Mouse (Mus musculus): ENCODE measurements around the gene M1ap. TPM values are rescaled to one million over a fixed set of nuclear protein-coding genes. Genes with fewer than 3 reads are reported as not detected.

M1ap gene
- total and polyA plus RNA-seq, 2 experiments = 0.17 TPM; not detected in 1

GRCm38 (mm10) chr6:83070311-83071219 lies 123.9 kb downstream of the M1ap start:
- TF ChIP-seq POLR2A (IDR thresholded peaks at IDR 0.05; ENCODE audit: extremely low read depth, insufficient read depth, low read length) (no peak), CTCF (IDR thresholded peaks at IDR 0.05; ENCODE audit: low read depth, low read length) (no peak)
- WGBS = 5% methylated on average over 56 of the region's 58 CpGs
- Histone ChIP-seq H3K4me3 (ENCODE audit: insufficient read depth, low read depth, low read length) (no peak overlapping the region), H3K27ac (replicated peaks; ENCODE audit: insufficient read depth, low read depth, low read length) (no peak overlapping the region), H3K9ac (ENCODE audit: low read depth, low read length) (no peak overlapping the region), H3K36me3 (ENCODE audit: control insufficient read depth, insufficient read depth, low read length) (no peaks in the 10 kb centered on the region), H3K79me2 (ENCODE audit: control insufficient read depth, insufficient read depth, low read length) (no peaks in the 10 kb centered on the region), H3K27me3 (ENCODE audit: control insufficient read depth, insufficient read depth, low read length) (peaks cover 39% of the 10 kb centered on the region), H3K4me1 (ENCODE audit: control insufficient read depth, insufficient read depth, low read length) (0 out of 2 replicates have a peak, but pooled peaks cover 1% of the 10 kb centered on the region)
- DNase-seq (ENCODE audit: extremely low read depth, low read depth, low spot score) = no peak

GRCm38 (mm10) chr6:83071220-83071619 lies 124.5 kb downstream of the M1ap start:
- TF ChIP-seq CTCF (IDR thresholded peaks at IDR 0.05; ENCODE audit: low read depth, low read length) (no peak), POLR2A (IDR thresholded peaks at IDR 0.05; ENCODE audit: extremely low read depth, insufficient read depth, low read length) (no peak)
- WGBS = 3% methylated on average over 23 of the region's 24 CpGs
- no peaks in the 10 kb centered on the region for H3K79me2 ChIP-seq (ENCODE audit: control insufficient read depth, insufficient read depth, low read length)
- no peak overlapping the region for H3K9ac ChIP-seq (ENCODE audit: low read depth, low read length)
- H3K4me3 ChIP-seq (ENCODE audit: insufficient read depth, low read depth, low read length) = no peak overlapping the region
- H3K27ac ChIP-seq (replicated peaks; ENCODE audit: insufficient read depth, low read depth, low read length) = no peak overlapping the region
- H3K36me3 ChIP-seq (ENCODE audit: control insufficient read depth, insufficient read depth, low read length) = no peaks in the 10 kb centered on the region
- DNase-seq (ENCODE audit: extremely low read depth, low read depth, low spot score) = no peak
- H3K4me1 ChIP-seq (ENCODE audit: control insufficient read depth, insufficient read depth, low read length) = 0 out of 2 replicates have a peak, but pooled peaks cover 1% of the 10 kb centered on the region
- peaks cover 39% of the 10 kb centered on the region for H3K27me3 ChIP-seq (ENCODE audit: control insufficient read depth, insufficient read depth, low read length)

GRCm38 (mm10) chr6:83074979-83075378 lies 128.3 kb downstream of the M1ap start:
- Histone ChIP-seq H3K4me3 (ENCODE audit: insufficient read depth, low read depth, low read length) (no peak overlapping the region), H3K79me2 (ENCODE audit: control insufficient read depth, insufficient read depth, low read length) (no peaks in the 10 kb centered on the region), H3K9ac (ENCODE audit: low read depth, low read length) (no peak overlapping the region), H3K27ac (replicated peaks; ENCODE audit: insufficient read depth, low read depth, low read length) (no peak overlapping the region), H3K4me1 (ENCODE audit: control insufficient read depth, insufficient read depth, low read length) (peaks cover 9% of the 10 kb centered on the region), H3K36me3 (ENCODE audit: control insufficient read depth, insufficient read depth, low read length) (no peaks in the 10 kb centered on the region), H3K27me3 (ENCODE audit: control insufficient read depth, insufficient read depth, low read length) (peaks cover 23% of the 10 kb centered on the region)
- WGBS = 26% methylated on average over 2 of the region's 2 CpGs
- TF ChIP-seq CTCF (IDR thresholded peaks at IDR 0.05; ENCODE audit: low read depth, low read length) (no peak), POLR2A (IDR thresholded peaks at IDR 0.05; ENCODE audit: extremely low read depth, insufficient read depth, low read length) (no peak)
- DNase-seq (ENCODE audit: extremely low read depth, low read depth, low spot score) = peak; percentile 38

- Histone ChIP-seq H3K4me3 (ENCODE audit: insufficient read depth, low read depth, low read length) (peak within 1 kb of the TSS; percentile 75), H3K36me3 (ENCODE audit: control insufficient read depth, insufficient read depth, low read length) (peaks cover 4% of the 10 kb centered on the region; the same call in 1 of the 2 replicates)
- TF ChIP-seq CTCF (IDR thresholded peaks at IDR 0.05; ENCODE audit: low read depth, low read length) (no peak), POLR2A (IDR thresholded peaks at IDR 0.05; ENCODE audit: extremely low read depth, insufficient read depth, low read length) (0 out of 2 replicates have a peak, but pooled peaks have one; percentile 34)
Observed at GRCm38 (mm10) chr6:83077630-83078323, 131.1 kb downstream of the M1ap start, which contains the start of gene Pcgf1. Gene Pcgf1 (plus strand): TSS chr6:83077869.

GRCm38 (mm10) chr6:83078324-83078858 lies 131.7 kb downstream of the M1ap start:
- DNase-seq (ENCODE audit: extremely low read depth, low read depth, low spot score) = peak; percentile 82
- peak; percentile 62 for TF ChIP-seq CTCF (IDR thresholded peaks at IDR 0.05; ENCODE audit: low read depth, low read length)
- TF ChIP-seq POLR2A (IDR thresholded peaks at IDR 0.05; ENCODE audit: extremely low read depth, insufficient read depth, low read length) = no peak
- no peaks in the 10 kb centered on the region for H3K79me2 ChIP-seq (ENCODE audit: control insufficient read depth, insufficient read depth, low read length)
- no peaks in the 10 kb centered on the region for H3K27me3 ChIP-seq (ENCODE audit: control insufficient read depth, insufficient read depth, low read length)
- peak overlapping the region; percentile 75 for H3K4me3 ChIP-seq (ENCODE audit: insufficient read depth, low read depth, low read length)
- peaks cover 13% of the 10 kb centered on the region for H3K4me1 ChIP-seq (ENCODE audit: control insufficient read depth, insufficient read depth, low read length)
- H3K9ac ChIP-seq (ENCODE audit: low read depth, low read length) = peak overlapping the region; percentile 81
- peak overlapping the region; percentile 69 for H3K27ac ChIP-seq (replicated peaks; ENCODE audit: insufficient read depth, low read depth, low read length)
- WGBS = under 1% methylated on average over 46 of the region's 46 CpGs
- peaks cover 4% of the 10 kb centered on the region; the same call in 1 of the 2 replicates for H3K36me3 ChIP-seq (ENCODE audit: control insufficient read depth, insufficient read depth, low read length)

More at GRCm38 (mm10) chr6:83077630-83078323, 131.1 kb downstream of the M1ap start, which contains the start of gene Pcgf1:
- peaks cover 13% of the 10 kb centered on the region for H3K4me1 ChIP-seq (ENCODE audit: control insufficient read depth, insufficient read depth, low read length)
- WGBS = under 1% methylated on average over 54 of the region's 54 CpGs
- no peaks in the 10 kb centered on the region for H3K79me2 ChIP-seq (ENCODE audit: control insufficient read depth, insufficient read depth, low read length)
- no peaks in the 10 kb centered on the region; the same call in 1 of the 2 replicates for H3K27me3 ChIP-seq (ENCODE audit: control insufficient read depth, insufficient read depth, low read length)
- DNase-seq (ENCODE audit: extremely low read depth, low read depth, low spot score) = no peak
- H3K9ac ChIP-seq (ENCODE audit: low read depth, low read length) = peak within 1 kb of the TSS; percentile 86
- peak within 1 kb of the TSS; percentile 69 for H3K27ac ChIP-seq (replicated peaks; ENCODE audit: insufficient read depth, low read depth, low read length)

Other genes starting within 250 kb of the M1ap start
- gene Pole4, start 241.5 kb upstream of the M1ap start, total RNA-seq (2014; rRNA removed) = 23.7 and 24.8 TPM in 2 replicates
- 12.2 and 21.5 TPM in 2 replicates for gene Pole4, start 241.5 kb upstream of the M1ap start, polyA plus RNA-seq (2012; rRNA removed)
- gene Hk2, start 172.4 kb upstream of the M1ap start, total RNA-seq (2014; rRNA removed) = 1.0 and 1.3 TPM in 2 replicates
- gene Hk2, start 172.4 kb upstream of the M1ap start, polyA plus RNA-seq (2012; rRNA removed) = 0.54 and 0.87 TPM in 2 replicates
- gene Sema4f, start 7.1 kb upstream of the M1ap start, total RNA-seq (2014; rRNA removed) = not detected in 2 replicates
- not detected in 2 replicates for gene Sema4f, start 7.1 kb upstream of the M1ap start, polyA plus RNA-seq (2012; rRNA removed)
- gene Dok1, start 86.6 kb downstream of the M1ap start, total RNA-seq (2014; rRNA removed) = 1.2 and 2.2 TPM in 2 replicates
- 1.3 and 1.4 TPM in 2 replicates for gene Dok1, start 86.6 kb downstream of the M1ap start, polyA plus RNA-seq (2012; rRNA removed)
- 1.2 and 1.3 TPM in 2 replicates for gene Loxl3, start 87.3 kb downstream of the M1ap start, total RNA-seq (2014; rRNA removed)
- gene Loxl3, start 87.3 kb downstream of the M1ap start, polyA plus RNA-seq (2012; rRNA removed) = 0.85 and 1.1 TPM in 2 replicates
- gene Aup1, start 107.6 kb downstream of the M1ap start, total RNA-seq (2014; rRNA removed) = 109 and 114 TPM in 2 replicates
- gene Aup1, start 107.6 kb downstream of the M1ap start, polyA plus RNA-seq (2012; rRNA removed) = 593 and 598 TPM in 2 replicates
- gene Htra2, start 108.4 kb downstream of the M1ap start, total RNA-seq (2014; rRNA removed) = 14.0 and 17.5 TPM in 2 replicates
- gene Htra2, start 108.4 kb downstream of the M1ap start, polyA plus RNA-seq (2012; rRNA removed) = 23.3 and 24.1 TPM in 2 replicates
- gene Dqx1, start 110.9 kb downstream of the M1ap start, total RNA-seq (2014; rRNA removed) = 7.4 and 7.5 TPM in 2 replicates
- gene Dqx1, start 110.9 kb downstream of the M1ap start, polyA plus RNA-seq (2012; rRNA removed) = 8.1 and 9.6 TPM in 2 replicates
- not detected in 2 replicates for gene Tlx2, start 123.4 kb downstream of the M1ap start, total RNA-seq (2014; rRNA removed)
- gene Tlx2, start 123.4 kb downstream of the M1ap start, polyA plus RNA-seq (2012; rRNA removed) = not detected in 2 replicates
- 4.1 and 6.1 TPM in 2 replicates for gene Pcgf1, start 131.0 kb downstream of the M1ap start, total RNA-seq (2014; rRNA removed)
- 7.7 and 10.8 TPM in 2 replicates for gene Pcgf1, start 131.0 kb downstream of the M1ap start, polyA plus RNA-seq (2012; rRNA removed)
- 0.65 and 0.81 TPM in 2 replicates for gene Lbx2, start 139.5 kb downstream of the M1ap start, total RNA-seq (2014; rRNA removed)
- 0.34 and 1.1 TPM in 2 replicates for gene Lbx2, start 139.5 kb downstream of the M1ap start, polyA plus RNA-seq (2012; rRNA removed)
- 3.0 and 3.4 TPM in 2 replicates for gene Ccdc142, start 154.7 kb downstream of the M1ap start, total RNA-seq (2014; rRNA removed)
- gene Ccdc142, start 154.7 kb downstream of the M1ap start, polyA plus RNA-seq (2012; rRNA removed) = 4.2 and 5.4 TPM in 2 replicates
- gene Gm42688, start 154.7 kb downstream of the M1ap start, total RNA-seq (2014; rRNA removed) = 1.4 and 1.8 TPM in 2 replicates
- 2.0 and 2.5 TPM in 2 replicates for gene Gm42688, start 154.7 kb downstream of the M1ap start, polyA plus RNA-seq (2012; rRNA removed)
- 66.0 and 78.2 TPM in 2 replicates for gene Mrpl53, start 162.1 kb downstream of the M1ap start, total RNA-seq (2014; rRNA removed)
- gene Mrpl53, start 162.1 kb downstream of the M1ap start, polyA plus RNA-seq (2012; rRNA removed) = 73.8 and 80.0 TPM in 2 replicates
- 28.2 and 38.7 TPM in 2 replicates for gene Mogs, start 168.6 kb downstream of the M1ap start, total RNA-seq (2014; rRNA removed)
- 51.3 and 66.1 TPM in 2 replicates for gene Mogs, start 168.6 kb downstream of the M1ap start, polyA plus RNA-seq (2012; rRNA removed)
- gene Wbp1, start 174.7 kb downstream of the M1ap start, total RNA-seq (2014; rRNA removed) = 39.5 and 48.3 TPM in 2 replicates
- gene Wbp1, start 174.7 kb downstream of the M1ap start, polyA plus RNA-seq (2012; rRNA removed) = 85.1 and 112 TPM in 2 replicates
- gene Ino80b, start 178.5 kb downstream of the M1ap start, total RNA-seq (2014; rRNA removed) = 9.5 and 10.3 TPM in 2 replicates
- 23.8 and 26.5 TPM in 2 replicates for gene Ino80b, start 178.5 kb downstream of the M1ap start, polyA plus RNA-seq (2012; rRNA removed)
- gene Rtkn, start 188.6 kb downstream of the M1ap start, total RNA-seq (2014; rRNA removed) = 4.7 and 6.9 TPM in 2 replicates
- 12.2 and 17.4 TPM in 2 replicates for gene Rtkn, start 188.6 kb downstream of the M1ap start, polyA plus RNA-seq (2012; rRNA removed)
- gene Wdr54, start 209.5 kb downstream of the M1ap start, total RNA-seq (2014; rRNA removed) = 0.13 and 0.28 TPM in 2 replicates
- 1.7 and 2.4 TPM in 2 replicates for gene Wdr54, start 209.5 kb downstream of the M1ap start, polyA plus RNA-seq (2012; rRNA removed)
- 0.09 and 0.13 TPM in 2 replicates for gene 1700003E16Rik, start 209.5 kb downstream of the M1ap start, total RNA-seq (2014; rRNA removed)
- 0.22 and 0.29 TPM in 2 replicates for gene 1700003E16Rik, start 209.5 kb downstream of the M1ap start, polyA plus RNA-seq (2012; rRNA removed)
- 13.5 and 17.1 TPM in 2 replicates for gene Dctn1, start 219.0 kb downstream of the M1ap start, total RNA-seq (2014; rRNA removed)
- 27.4 and 36.0 TPM in 2 replicates for gene Dctn1, start 219.0 kb downstream of the M1ap start, polyA plus RNA-seq (2012; rRNA removed)